Mouse (Mus musculus): ENCODE data around the gene Cttnbp2nl.

DNA sequence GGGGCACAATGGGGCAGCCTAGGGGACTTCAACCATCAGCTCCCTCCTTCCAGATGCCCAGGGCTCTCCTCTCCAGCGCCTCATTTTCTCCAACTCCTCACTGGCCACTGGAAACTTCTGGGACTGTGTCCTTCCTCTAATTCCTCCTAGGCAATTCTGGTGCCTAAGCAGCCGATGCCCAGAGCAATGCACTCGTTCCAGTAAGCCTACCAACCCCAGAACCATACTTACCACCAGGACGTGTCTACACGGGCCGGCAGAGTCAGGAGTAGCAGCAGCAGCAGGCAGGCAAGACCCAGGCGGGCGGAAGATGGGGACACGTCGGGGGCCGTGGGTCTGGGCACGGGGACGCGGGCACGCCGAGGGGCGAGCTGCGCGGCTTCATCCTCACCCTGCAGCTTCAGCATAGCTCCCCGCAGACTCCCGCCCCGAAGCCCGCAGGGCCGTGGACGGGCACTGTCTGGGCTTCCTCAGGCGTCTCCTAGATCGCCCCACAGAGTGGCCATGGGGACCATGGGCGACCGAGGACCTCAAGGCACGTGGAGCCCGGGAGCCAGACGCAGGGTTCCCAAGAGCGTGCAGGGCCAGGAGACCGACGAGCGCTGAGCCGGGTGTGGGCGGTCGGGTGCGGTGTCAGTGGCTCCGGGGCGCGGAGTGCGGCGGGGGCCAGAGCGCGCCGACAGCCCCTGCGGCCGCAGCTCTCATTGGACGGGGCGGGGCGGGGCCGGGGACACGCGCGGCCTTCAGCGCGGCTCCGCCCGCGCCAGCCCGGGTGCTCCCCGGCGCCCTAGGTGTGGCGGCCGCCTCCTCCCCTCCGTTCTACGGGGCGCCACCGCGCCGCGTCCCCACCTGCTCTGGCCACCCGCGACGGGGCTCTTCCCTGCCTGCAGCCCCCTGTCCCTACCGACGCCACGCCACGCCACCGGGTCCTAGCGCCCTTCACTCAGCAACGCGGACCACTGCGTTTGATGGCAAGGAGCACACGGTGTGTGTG is 91.6 kb downstream of the Cttnbp2nl start, which contains the start of gene Wnt2b:
- no peak for TF ChIP-seq CTCF (conservative IDR thresholded peaks at IDR 0.05; ENCODE audit: insufficient read depth, insufficient read length, low read depth, low read length)
- TF ChIP-seq POLR2A (IDR thresholded peaks at IDR 0.05; ENCODE audit: low read depth, low read length), result no peak

Data from kidney, adult 2 months (tissue).